Mouse (Mus musculus) hindbrain, embryonic 12.5 days (tissue): ENCODE results near the gene 9130230L23Rik. TPM values are rescaled to one million over a fixed set of nuclear protein-coding genes. Genes with fewer than 3 reads are reported as not detected.

ENCODE experiments used
- ATAC-seq: fragments of 200-750 bp; cut with Nextera tagmentation; 2 replicates; pipeline ENCODE4 v1.8.0; 2017; ENCODE audit warnings: moderate TSS enrichment; ENCODE audit not compliant: low FRiP score
- H3K27ac ChIP-seq: fragments of 300-500 bp; sonication (generic); 2 replicates; pipeline ENCODE4 v1.5.1; 2016; ENCODE audit warnings: mild to moderate bottlenecking
- H3K27me3 ChIP-seq: fragments of 300-500 bp; sonication (generic); 2 replicates; pipeline ENCODE4 v1.6.1; 2016; ENCODE audit warnings: mild to moderate bottlenecking
- H3K36me3 ChIP-seq: fragments of 300-500 bp; sonication (generic); 2 replicates; pipeline ENCODE4 v1.6.1; 2016; ENCODE audit warnings: mild to moderate bottlenecking
- H3K4me1 ChIP-seq: fragments of 300-500 bp; sonication (generic); 2 replicates; pipeline ENCODE4 v1.6.1; 2016
- H3K4me2 ChIP-seq: fragments of 300-500 bp; sonication (generic); replicated peaks from 2 replicates; pipeline ENCODE4 v1.6.1; 2016; ENCODE audit warnings: mild to moderate bottlenecking
- H3K4me3 ChIP-seq: fragments of 300-500 bp; sonication (generic); 2 replicates; pipeline ENCODE4 v1.5.1; 2016; ENCODE audit warnings: mild to moderate bottlenecking
- H3K9ac ChIP-seq: fragments of 300-500 bp; sonication (generic); 2 replicates; pipeline ENCODE4 v1.6.1; 2016; ENCODE audit warnings: mild to moderate bottlenecking, moderate library complexity
- H3K9me3 ChIP-seq: fragments of 300-500 bp; sonication (generic); replicated peaks from 2 replicates; pipeline ENCODE4 v1.6.1; 2016; ENCODE audit warnings: mild to moderate bottlenecking
- whole genome bisulfite sequencing: fragments of 180-500 bp; shearing (Covaris S2); methylation state at CpG from one replicate; pipeline ENCODE4 v1.1.7; 2016; 5-methylcytosine and 5-hydroxymethylcytosine counted together
- polyA plus RNA-seq: library from polyadenylated mRNA; unstranded; fragments of >200 nt; fragmentation: Nextera tagmentation; extraction: Ambion mirVana; gene quantifications from 2 replicates; pipeline ENCODE4 v1.2.1, GENCODE M21; 2016

The 9130230L23Rik gene
- polyA plus RNA-seq, 1 experiment from 2014 or later, result not detected

- no peaks in the 10 kb centered on the region for H3K36me3 ChIP-seq
- H3K4me2 ChIP-seq, result no peak overlapping the region
- H3K4me1 ChIP-seq, result peaks cover 3% of the 10 kb centered on the region; the same call in 1 of the 2 replicates
- 93% methylated on average over 11 of the region's 11 CpGs for WGBS
- H3K27ac ChIP-seq, result no peak overlapping the region
- H3K9me3 ChIP-seq, result 0 out of 2 replicates have a peak, but pooled peaks cover 3% of the 10 kb centered on the region
- no peak for ATAC-seq
- H3K27me3 ChIP-seq, result no peaks in the 10 kb centered on the region
- no peak overlapping the region for H3K4me3 ChIP-seq
- H3K9ac ChIP-seq, result no peak overlapping the region
Measured at GRCm38 (mm10) chr5:65960597-65960950, 43.5 kb downstream of the 9130230L23Rik start.

- Histone ChIP-seq H3K27me3 (no peaks in the 10 kb centered on the region), H3K4me3 (no peak overlapping the region), H3K27ac (no peak overlapping the region), H3K9ac (no peak overlapping the region), H3K36me3 (no peaks in the 10 kb centered on the region), H3K4me2 (no peak overlapping the region), H3K9me3 (0 out of 2 replicates have a peak, but pooled peaks cover 3% of the 10 kb centered on the region), H3K4me1 (peaks cover 8% of the 10 kb centered on the region)
- 81% methylated on average over 5 of the region's 5 CpGs for WGBS
- no peak for ATAC-seq
Measured at GRCm38 (mm10) chr5:65959893-65960596, 44.0 kb downstream of the 9130230L23Rik start.

- WGBS, result 5% methylated on average over 4 of the region's 4 CpGs
- Histone ChIP-seq H3K4me2 (no peak overlapping the region), H3K4me1 (peaks cover 9% of the 10 kb centered on the region), H3K27ac (no peak overlapping the region), H3K9me3 (0 out of 2 replicates have a peak, but pooled peaks cover 3% of the 10 kb centered on the region), H3K27me3 (no peaks in the 10 kb centered on the region), H3K9ac (no peak overlapping the region), H3K4me3 (no peak overlapping the region), H3K36me3 (no peaks in the 10 kb centered on the region)
- no peak for ATAC-seq
Measured at GRCm38 (mm10) chr5:65958597-65958996, 45.5 kb downstream of the 9130230L23Rik start.

GRCm38 (mm10) chr5:65956144-65957008 lies 47.7 kb downstream of the 9130230L23Rik start:
- WGBS, result 79% methylated on average over 9 of the region's 9 CpGs
- Histone ChIP-seq H3K4me3 (peak overlapping the region; percentile 30), H3K9ac (no peak overlapping the region), H3K36me3 (no peaks in the 10 kb centered on the region), H3K4me2 (peak overlapping the region; percentile 47), H3K4me1 (peaks cover 9% of the 10 kb centered on the region), H3K27me3 (no peaks in the 10 kb centered on the region), H3K27ac (no peak overlapping the region), H3K9me3 (0 out of 2 replicates have a peak, but pooled peaks cover 3% of the 10 kb centered on the region)
- no peak for ATAC-seq

GRCm38 (mm10) chr5:65955343-65956143 lies 48.5 kb downstream of the 9130230L23Rik start:
- Histone ChIP-seq H3K27ac (peak overlapping the region; percentile 46; the same call in 1 of the 2 replicates), H3K36me3 (no peaks in the 10 kb centered on the region), H3K4me1 (peaks cover 11% of the 10 kb centered on the region), H3K4me3 (peak overlapping the region; percentile 30), H3K9me3 (0 out of 2 replicates have a peak, but pooled peaks cover 3% of the 10 kb centered on the region), H3K27me3 (no peaks in the 10 kb centered on the region), H3K4me2 (peak overlapping the region; percentile 47), H3K9ac (no peak overlapping the region)
- WGBS, result 41% methylated on average over 23 of the region's 23 CpGs
- ATAC-seq, result 0 out of 2 replicates have a peak, but pooled peaks have one; percentile 9

DNA sequence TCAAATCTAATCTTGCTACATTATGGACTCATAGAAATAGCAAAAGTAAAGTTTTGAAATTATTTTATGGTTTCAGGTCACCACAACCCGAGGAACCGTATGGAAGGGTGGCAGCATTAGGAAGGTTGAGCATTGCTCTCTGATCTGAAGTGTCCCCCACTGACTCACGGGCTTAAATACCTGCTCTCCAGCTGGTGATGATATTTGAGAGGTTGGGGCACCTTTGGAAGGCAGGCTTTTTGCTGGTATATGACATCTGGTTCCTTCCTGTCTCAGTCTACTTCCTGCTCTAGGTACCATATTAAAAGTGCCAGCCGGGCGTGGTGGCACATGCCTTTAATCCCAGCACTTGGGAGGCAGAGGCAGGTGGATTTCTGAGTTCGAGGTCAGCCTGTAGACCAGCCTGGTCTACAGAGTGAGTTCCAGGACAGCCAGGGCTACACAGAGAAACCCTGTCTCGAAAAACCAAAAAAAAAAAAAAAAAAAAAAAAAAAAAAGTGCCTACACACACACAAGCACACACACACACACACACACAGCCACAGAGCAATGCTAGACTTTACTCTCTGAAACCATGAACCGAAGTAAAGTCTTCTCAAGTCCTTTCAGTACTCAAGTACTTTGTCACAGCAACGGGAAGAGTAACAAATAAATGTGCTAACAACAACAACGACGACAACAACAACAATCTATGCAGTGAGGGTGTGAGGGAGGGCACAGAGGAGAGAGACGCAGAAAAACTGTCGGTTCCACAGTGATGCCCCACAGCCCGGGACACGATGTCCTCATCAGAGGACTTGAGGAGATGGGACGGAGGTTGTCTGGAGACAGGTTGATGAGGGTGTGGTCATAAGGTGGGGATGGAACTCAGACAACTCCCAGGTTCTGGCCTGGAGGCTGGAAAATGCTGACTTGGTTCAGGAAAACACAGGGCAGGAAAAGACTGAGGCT lies 49.7 kb downstream of the 9130230L23Rik start:
- no peaks in the 10 kb centered on the region for H3K36me3 ChIP-seq
- no peak for ATAC-seq
- H3K4me1 ChIP-seq, result peaks cover 18% of the 10 kb centered on the region
- no peak overlapping the region for H3K4me3 ChIP-seq
- no peaks in the 10 kb centered on the region for H3K27me3 ChIP-seq
- H3K9ac ChIP-seq, result no peak overlapping the region
- whole genome bisulfite sequencing, result 89% methylated on average over 15 of the region's 16 CpGs
- peak overlapping the region; percentile 46; the same call in 1 of the 2 replicates for H3K27ac ChIP-seq
- H3K9me3 ChIP-seq, result no peaks in the 10 kb centered on the region
- no peak overlapping the region for H3K4me2 ChIP-seq

GRCm38 (mm10) chr5:65951513-65951909 lies 52.6 kb downstream of the 9130230L23Rik start:
- H3K27ac ChIP-seq, result peak overlapping the region; percentile 88
- no peak overlapping the region for H3K9ac ChIP-seq
- ATAC-seq, result 0 out of 2 replicates have a peak, but pooled peaks have one; percentile 7
- H3K36me3 ChIP-seq, result no peaks in the 10 kb centered on the region
- 56% methylated on average over 4 of the region's 4 CpGs for WGBS
- H3K4me2 ChIP-seq, result no peak overlapping the region
- H3K4me3 ChIP-seq, result no peak overlapping the region
- H3K27me3 ChIP-seq, result no peaks in the 10 kb centered on the region
- no peaks in the 10 kb centered on the region for H3K9me3 ChIP-seq
- peaks cover 18% of the 10 kb centered on the region for H3K4me1 ChIP-seq

- ATAC-seq, result peak; percentile 69
- H3K27ac ChIP-seq, result peak overlapping the region; percentile 88
- 0 out of 2 replicates have a peak overlapping the region, but pooled peaks have one; percentile 5 for H3K4me3 ChIP-seq
- H3K9me3 ChIP-seq, result no peaks in the 10 kb centered on the region
- H3K27me3 ChIP-seq, result no peaks in the 10 kb centered on the region
- peak overlapping the region; percentile 28; the same call in 1 of the 2 replicates for H3K9ac ChIP-seq
- WGBS, result 46% methylated on average over 18 of the region's 18 CpGs
- H3K4me1 ChIP-seq, result peaks cover 17% of the 10 kb centered on the region
- no peaks in the 10 kb centered on the region for H3K36me3 ChIP-seq
- H3K4me2 ChIP-seq, result peak overlapping the region; percentile 39
Measured at GRCm38 (mm10) chr5:65950679-65951512, 53.2 kb downstream of the 9130230L23Rik start.

GRCm38 (mm10) chr5:65950236-65950635 lies 53.8 kb downstream of the 9130230L23Rik start:
- Histone ChIP-seq H3K4me2 (peak overlapping the region; percentile 39), H3K27ac (peak overlapping the region; percentile 88), H3K4me1 (peaks cover 13% of the 10 kb centered on the region), H3K9me3 (no peaks in the 10 kb centered on the region), H3K9ac (peak overlapping the region; percentile 28; the same call in 1 of the 2 replicates), H3K27me3 (no peaks in the 10 kb centered on the region), H3K36me3 (no peaks in the 10 kb centered on the region), H3K4me3 (0 out of 2 replicates have a peak overlapping the region, but pooled peaks have one; percentile 5)
- 20% methylated on average over 6 of the region's 6 CpGs for WGBS
- ATAC-seq, result peak; percentile 89

DNA sequence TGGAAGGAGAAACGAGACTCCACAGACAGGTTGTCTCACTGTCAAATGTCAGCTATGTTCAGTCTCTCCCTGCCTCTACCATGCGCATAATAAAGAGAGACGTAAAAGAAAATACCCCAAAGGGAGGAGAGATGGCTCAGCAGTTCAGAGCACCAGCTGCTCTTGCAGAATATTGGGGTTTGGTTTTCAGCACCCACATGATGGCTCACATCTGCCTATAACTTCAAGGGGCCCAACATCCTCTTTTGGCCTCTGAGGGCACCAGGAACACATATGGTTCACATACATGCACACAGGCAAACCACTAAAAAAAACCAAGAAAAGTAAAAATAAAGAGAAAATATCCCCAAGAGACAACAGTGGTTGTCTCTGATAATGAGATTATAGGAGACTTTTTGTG lies 54.3 kb downstream of the 9130230L23Rik start:
- H3K27me3 ChIP-seq, result no peaks in the 10 kb centered on the region
- H3K4me3 ChIP-seq, result no peak overlapping the region
- peak overlapping the region; percentile 88 for H3K27ac ChIP-seq
- no peak overlapping the region for H3K9ac ChIP-seq
- WGBS, result 26% methylated on average over 3 of the region's 3 CpGs
- peaks cover 9% of the 10 kb centered on the region for H3K4me1 ChIP-seq
- ATAC-seq, result no peak
- no peaks in the 10 kb centered on the region for H3K9me3 ChIP-seq
- H3K4me2 ChIP-seq, result no peak overlapping the region
- H3K36me3 ChIP-seq, result no peaks in the 10 kb centered on the region
